Mouse (Mus musculus) embryonic facial prominence, embryonic 11.5 days (tissue): ENCODE data around the gene Col27a1. TPM values are rescaled to one million over a fixed set of nuclear protein-coding genes. Genes with fewer than 3 reads are reported as not detected.

ENCODE experiments used
- ATAC-seq: fragments of 200-750 bp; cut with Nextera tagmentation; replicated peaks from 2 replicates; pipeline ENCODE4 v1.8.0; 2017; ENCODE audit warnings: low read depth; ENCODE audit not compliant: insufficient number of reproducible peaks, low FRiP score, low TSS enrichment
- DNase-seq: peaks from one replicate; pipeline ENCODE4 v3.0.0-alpha.2; 2015; ENCODE audit warnings: low spot score
- H3K27ac ChIP-seq: fragments of 300-500 bp; sonication (generic); replicated peaks from 2 replicates; pipeline ENCODE4 v1.5.1; 2014; ENCODE audit warnings: mild to moderate bottlenecking, low read depth, low read length, control low read depth
- H3K27me3 ChIP-seq: fragments of 300-500 bp; sonication (generic); 2 replicates; pipeline ENCODE4 v1.6.1; 2014; ENCODE audit warnings: mild to moderate bottlenecking, low read length, moderate library complexity, mixed read lengths; ENCODE audit not compliant: control insufficient read depth, insufficient read depth
- H3K36me3 ChIP-seq: fragments of 300-500 bp; sonication (generic); replicated peaks from 2 replicates; pipeline ENCODE4 v1.6.1; 2014; ENCODE audit warnings: low read depth, mild to moderate bottlenecking, low read length, moderate library complexity, mixed read lengths; ENCODE audit not compliant: control insufficient read depth, insufficient read depth
- H3K4me1 ChIP-seq: fragments of 300-500 bp; sonication (generic); 2 replicates; pipeline ENCODE4 v1.6.1; 2014; ENCODE audit warnings: low read length, mixed read lengths; ENCODE audit not compliant: control insufficient read depth, insufficient read depth
- H3K4me2 ChIP-seq: fragments of 300-500 bp; sonication (generic); 2 replicates; pipeline ENCODE4 v1.6.1; 2014; ENCODE audit warnings: low read depth, mild to moderate bottlenecking, control low read depth, low read length, moderate library complexity
- H3K4me3 ChIP-seq: fragments of 300-500 bp; sonication (generic); 2 replicates; pipeline ENCODE4 v1.5.1; 2014; ENCODE audit warnings: low read depth, low read length, control low read depth
- H3K9ac ChIP-seq: fragments of 300-500 bp; sonication (generic); replicated peaks from 2 replicates; pipeline ENCODE4 v1.6.1; 2014; ENCODE audit warnings: mild to moderate bottlenecking, control low read depth, low read length
- H3K9me3 ChIP-seq: fragments of 300-500 bp; sonication (generic); replicated peaks from 2 replicates; pipeline ENCODE4 v1.6.1; 2016; ENCODE audit warnings: mild to moderate bottlenecking, low read length, inconsistent platforms, mixed read lengths; ENCODE audit not compliant: control insufficient read depth
- WGBS: fragments of 180-500 bp; shearing (Covaris S2); extraction: QIAGEN DNeasy Blood & Tissue Kit; methylation state at CpG from one replicate; pipeline ENCODE4 v1.1.7; 2014; 5-methylcytosine and 5-hydroxymethylcytosine counted together
- polyA plus RNA-seq: library from polyadenylated mRNA; unstranded; fragments of >200 nt; fragmentation: Nextera tagmentation; extraction: Ambion mirVana; gene quantifications from 2 replicates; pipeline ENCODE4 v1.2.1, GENCODE M21; 2014

Col27a1 gene
- polyA plus RNA-seq, result 4.5 and 4.9 TPM in 2 replicates

DNA sequence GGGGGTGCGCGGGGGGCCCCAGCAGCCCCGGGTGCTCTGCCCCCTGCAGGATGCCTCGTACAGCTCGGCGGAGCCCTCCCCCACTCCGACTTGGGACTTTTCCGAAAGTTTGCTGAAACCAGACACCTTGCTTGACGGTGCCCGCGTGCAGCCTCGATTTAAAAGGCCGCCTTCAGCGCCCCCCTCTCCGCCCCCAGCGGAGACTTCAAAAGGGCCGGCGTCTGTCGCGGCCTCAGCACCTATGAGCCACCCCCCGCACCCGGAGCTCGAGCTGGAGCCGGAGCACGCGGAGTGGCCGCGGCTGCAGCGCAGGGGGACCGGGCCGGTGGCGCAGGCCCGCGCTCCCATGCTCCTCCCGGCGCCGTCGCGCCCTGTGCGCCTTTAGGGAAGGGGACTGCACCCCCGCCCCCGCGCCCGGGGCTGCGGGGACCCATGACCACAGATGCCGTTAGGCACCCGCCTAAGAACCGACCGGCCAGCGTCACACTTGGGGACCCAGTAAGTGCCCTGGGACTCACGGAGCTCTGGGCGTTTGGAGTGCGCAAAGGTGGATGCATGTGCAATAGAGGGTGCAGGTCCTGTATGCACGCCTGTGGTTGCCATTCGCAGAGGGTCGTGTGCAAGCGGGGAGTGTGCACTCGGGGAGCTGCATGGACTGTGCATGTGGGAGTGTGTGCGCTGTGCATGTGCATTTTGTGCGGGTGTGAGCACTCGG is at the start of gene Col27a1:
TSS of gene Col27a1 (plus strand) at position 98 of the 715 bp plus-strand sequence.
- Histone ChIP-seq H3K9ac (peak within 1 kb of the TSS; percentile 67), H3K36me3 (no peaks in the 10 kb centered on the region), H3K4me2 (peak within 1 kb of the TSS; percentile 100), H3K4me1 (peaks cover 3% of the 10 kb centered on the region), H3K27me3 (no peaks in the 10 kb centered on the region; the same call in 1 of the 2 replicates), H3K9me3 (no peaks in the 10 kb centered on the region), H3K27ac (no peak within 1 kb of the TSS), H3K4me3 (peak within 1 kb of the TSS; percentile 85)
- WGBS, result under 1% methylated on average over 58 of the region's 61 CpGs
- peak; percentile 87 for DNase-seq
- peak; percentile 47 for ATAC-seq

DNA sequence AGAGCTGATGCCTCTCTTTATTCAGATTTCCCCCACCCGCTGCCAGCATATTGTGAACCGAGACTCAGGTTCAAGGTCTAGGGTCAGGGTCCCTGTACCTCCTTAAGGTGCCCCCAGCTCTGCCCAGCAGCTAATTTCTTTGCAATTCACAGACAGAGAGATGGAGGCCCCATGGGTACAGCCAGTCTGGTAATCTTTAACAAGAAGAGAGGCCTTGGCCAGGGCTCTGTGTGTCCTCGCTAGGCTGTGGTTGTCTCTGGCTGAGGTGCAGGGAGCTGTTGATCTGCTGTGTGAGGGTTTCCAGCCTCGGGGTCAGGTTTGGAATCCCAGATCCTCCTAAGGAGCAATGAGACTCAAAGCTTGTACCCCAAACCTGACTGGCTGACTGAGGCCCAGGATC is 48.2 kb upstream of the Col27a1 start:
- DNase-seq (no peak), ATAC-seq (no peak)
- Histone ChIP-seq H3K27ac (no peak overlapping the region), H3K9me3 (no peaks in the 10 kb centered on the region), H3K36me3 (no peaks in the 10 kb centered on the region), H3K27me3 (no peaks in the 10 kb centered on the region), H3K4me3 (no peak overlapping the region), H3K4me2 (no peak overlapping the region), H3K9ac (no peak overlapping the region), H3K4me1 (no peaks in the 10 kb centered on the region)
- WGBS, result 87% methylated on average over 4 of the region's 4 CpGs

DNA sequence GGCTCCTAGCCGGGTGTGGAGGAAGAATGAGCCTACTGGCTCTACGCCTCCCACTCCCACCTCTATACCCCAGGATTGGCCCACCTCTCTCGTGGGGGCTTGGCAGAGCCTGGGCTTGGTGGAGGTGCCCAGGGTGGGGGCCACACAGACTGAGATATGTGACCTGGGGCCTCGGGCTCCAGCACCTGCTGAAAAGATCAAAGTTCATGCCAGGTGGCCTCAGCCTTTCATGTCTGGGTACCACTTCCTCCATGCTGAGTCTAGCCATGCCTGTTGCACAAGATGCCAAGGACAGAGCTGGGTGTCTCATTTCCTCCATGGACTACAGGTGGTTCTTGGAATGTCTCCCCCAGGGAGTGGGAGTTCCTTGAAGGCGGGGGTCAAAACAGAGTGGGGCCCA is 47.5 kb upstream of the Col27a1 start:
- no peak for ATAC-seq
- Histone ChIP-seq H3K27ac (no peak overlapping the region), H3K4me2 (no peak overlapping the region), H3K36me3 (no peaks in the 10 kb centered on the region), H3K4me1 (no peaks in the 10 kb centered on the region), H3K9me3 (no peaks in the 10 kb centered on the region), H3K4me3 (no peak overlapping the region), H3K9ac (no peak overlapping the region), H3K27me3 (0 out of 2 replicates have a peak, but pooled peaks cover under 1% of the 10 kb centered on the region)
- 86% methylated on average over 5 of the region's 5 CpGs for WGBS
- no peak for DNase-seq

DNA sequence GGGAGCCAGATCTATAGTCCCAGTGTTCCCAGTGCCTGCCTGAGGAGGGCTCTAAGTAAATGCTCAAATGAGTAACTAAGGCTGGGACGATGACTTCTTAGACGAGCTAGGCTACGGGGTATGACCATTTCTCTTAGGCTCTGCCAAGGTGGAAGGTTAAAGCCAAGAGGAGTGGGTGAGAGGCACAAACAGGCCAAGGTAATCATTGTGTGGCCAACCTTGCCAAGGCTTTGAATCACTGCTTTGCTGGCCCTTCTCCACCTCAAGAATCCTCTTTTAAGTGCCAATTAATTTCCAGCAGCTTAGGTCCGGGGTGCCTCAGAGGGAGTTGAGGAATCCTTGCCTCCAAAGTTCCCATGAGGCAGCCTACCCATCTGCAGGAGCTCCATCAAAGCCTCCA is 43.7 kb upstream of the Col27a1 start:
- H3K36me3 ChIP-seq, result no peaks in the 10 kb centered on the region
- H3K4me2 ChIP-seq, result no peak overlapping the region
- 85% methylated on average over 4 of the region's 4 CpGs for WGBS
- no peak for ATAC-seq
- peaks cover 5% of the 10 kb centered on the region; the same call in 1 of the 2 replicates for H3K27me3 ChIP-seq
- no peaks in the 10 kb centered on the region for H3K9me3 ChIP-seq
- no peak overlapping the region for H3K27ac ChIP-seq
- H3K9ac ChIP-seq, result no peak overlapping the region
- H3K4me3 ChIP-seq, result no peak overlapping the region
- DNase-seq, result no peak
- no peaks in the 10 kb centered on the region for H3K4me1 ChIP-seq

DNA sequence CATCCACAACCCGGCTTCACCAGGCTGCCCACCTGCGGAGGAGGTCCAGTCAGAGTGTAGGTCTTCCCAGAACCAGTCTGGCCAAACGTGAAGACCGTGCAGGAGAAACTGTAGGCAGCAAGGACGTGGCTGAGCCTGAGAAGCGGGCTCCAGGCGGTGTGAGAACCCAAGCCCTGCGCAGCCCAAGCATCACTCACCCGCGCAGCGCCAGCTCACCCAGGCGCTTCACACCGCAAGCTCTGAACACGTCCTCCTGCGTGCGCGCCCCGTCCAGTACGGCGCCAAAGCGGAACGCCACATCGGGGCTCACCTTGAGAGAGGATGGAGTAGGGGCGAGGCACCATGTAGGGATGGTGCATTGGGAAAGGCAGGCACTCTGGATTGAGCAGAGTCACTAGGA is 42.7 kb upstream of the Col27a1 start:
- H3K27ac ChIP-seq, result no peak overlapping the region
- H3K4me1 ChIP-seq, result no peaks in the 10 kb centered on the region
- peaks cover 5% of the 10 kb centered on the region; the same call in 1 of the 2 replicates for H3K27me3 ChIP-seq
- no peak overlapping the region for H3K4me2 ChIP-seq
- ATAC-seq, result no peak
- no peak for DNase-seq
- no peaks in the 10 kb centered on the region for H3K36me3 ChIP-seq
- WGBS, result 45% methylated on average over 24 of the region's 24 CpGs
- no peak overlapping the region for H3K4me3 ChIP-seq
- H3K9ac ChIP-seq, result no peak overlapping the region
- no peaks in the 10 kb centered on the region for H3K9me3 ChIP-seq

DNA sequence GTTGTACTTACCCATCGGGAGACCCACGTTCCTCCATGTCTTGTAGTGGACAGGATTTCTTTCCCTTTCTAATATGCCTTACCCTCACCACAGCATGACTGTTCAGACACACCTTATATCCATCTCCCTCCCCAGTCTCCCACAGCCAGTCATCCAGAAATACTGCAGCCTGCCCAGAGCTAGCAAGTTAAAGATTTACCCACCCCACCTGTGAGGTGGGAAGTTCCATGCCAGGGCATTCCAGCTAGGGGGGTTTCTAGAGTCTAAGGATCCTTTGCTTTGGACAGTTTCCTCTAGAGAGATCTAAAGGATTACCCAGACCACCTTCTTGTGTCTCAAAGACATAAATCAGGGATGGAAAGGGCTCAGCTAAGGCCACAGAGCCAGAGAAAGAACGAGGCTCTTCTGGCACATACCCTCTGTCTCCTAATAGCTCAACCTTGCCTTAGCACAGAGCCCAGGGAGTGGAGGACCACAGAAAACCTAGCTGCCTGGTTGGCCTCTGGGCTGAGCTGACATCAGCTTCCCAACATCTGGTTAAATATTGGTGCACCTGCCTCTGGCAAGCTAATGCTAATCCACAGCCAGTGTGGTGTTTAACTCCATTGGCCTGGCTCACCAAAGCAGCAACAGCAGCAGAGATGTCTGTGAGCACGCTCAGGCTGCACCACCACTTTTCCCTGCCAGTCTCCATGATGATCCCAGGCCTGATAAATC is 41.7 kb upstream of the Col27a1 start, which contains the start of gene Kif12:
TSS of gene Kif12 (minus strand) at position 163 of the 717 bp plus-strand sequence.
- DNase-seq, result no peak
- WGBS, result 77% methylated on average over 4 of the region's 4 CpGs
- no peak within 1 kb of the TSS for H3K4me2 ChIP-seq

DNA sequence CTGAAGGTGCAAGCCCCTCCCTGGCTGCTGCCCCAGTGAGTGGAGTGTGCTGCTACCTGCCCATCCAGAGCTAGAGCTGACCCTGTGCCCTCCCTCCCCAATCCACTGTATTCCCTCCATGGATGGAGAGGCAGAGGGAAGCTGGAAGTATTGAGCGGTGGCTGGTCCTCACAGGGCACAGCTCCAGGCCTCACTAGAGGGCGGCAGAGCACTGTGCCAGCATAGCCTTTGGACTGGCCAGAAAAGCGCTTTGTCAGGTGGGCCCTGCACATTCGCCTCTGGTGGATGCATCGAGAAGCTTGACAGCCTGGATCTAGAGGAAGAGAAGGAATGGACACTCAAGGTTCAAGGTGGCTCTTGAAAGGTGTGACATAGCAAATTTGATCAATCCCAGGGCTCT is 32.2 kb upstream of the Col27a1 start:
- no peaks in the 10 kb centered on the region for H3K9me3 ChIP-seq
- H3K27me3 ChIP-seq, result no peaks in the 10 kb centered on the region
- DNase-seq (peak; percentile 80), ATAC-seq (peak; percentile 81)
- WGBS, result 9% methylated on average over 5 of the region's 5 CpGs
- H3K4me3 ChIP-seq, result no peak overlapping the region
- H3K9ac ChIP-seq, result no peak overlapping the region
- H3K36me3 ChIP-seq, result no peaks in the 10 kb centered on the region
- H3K4me2 ChIP-seq, result no peak overlapping the region
- H3K4me1 ChIP-seq, result no peaks in the 10 kb centered on the region
- H3K27ac ChIP-seq, result no peak overlapping the region

More for the DNA sequence above, 41.7 kb upstream of the Col27a1 start, which contains the start of gene Kif12:
- Histone ChIP-seq H3K27ac (no peak within 1 kb of the TSS), H3K9me3 (no peaks in the 10 kb centered on the region), H3K4me3 (no peak within 1 kb of the TSS), H3K4me1 (no peaks in the 10 kb centered on the region), H3K9ac (no peak within 1 kb of the TSS), H3K36me3 (no peaks in the 10 kb centered on the region), H3K27me3 (peaks cover 5% of the 10 kb centered on the region; the same call in 1 of the 2 replicates)
- no peak for ATAC-seq
